22 mouse cellular contexts compared by ENCODE assay signal in the genomic region with DNA sequence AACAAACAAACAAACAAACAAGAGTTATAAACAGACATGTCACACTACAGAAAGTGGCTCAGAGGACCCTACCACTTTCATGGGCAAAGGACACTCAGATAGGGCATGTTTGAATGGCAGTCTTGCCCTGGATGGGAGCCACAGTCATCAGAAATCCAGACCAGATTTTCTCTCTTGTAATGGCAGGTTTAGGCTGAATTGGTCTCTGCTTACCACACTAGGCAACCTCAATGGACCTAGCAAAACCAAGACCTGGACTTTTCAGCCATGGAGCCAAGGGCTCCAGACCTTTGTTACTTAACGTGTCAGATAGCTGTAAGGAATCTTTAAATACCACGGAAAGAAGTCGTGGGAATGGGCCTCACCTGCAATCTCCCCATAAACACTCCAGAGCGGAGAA. TPM values are rescaled to one million over a fixed set of nuclear protein-coding genes. Genes with fewer than 3 reads are reported as not detected.
DNase-seq lines count a peak whose midpoint lies in the region; ATAC-seq and TF ChIP-seq lines count a peak whose summit lies in the region.
"Had no signal": no experiment of that assay in that cellular context is flagged by ENCODE, and none has a peak within 500 bp of the region (broad histone marks: within the 10 kb centered on the region; RNA-seq: fewer than 3 reads in every experiment).

No protein-coding gene starts in this region.

- ATAC-seq in forebrain, embryonic 13.5 days = no peak
- ATAC-seq in forebrain, embryonic 15.5 days (replicated peaks) = no peak
- no peak for ATAC-seq in midbrain, postnatal 0 days (ENCODE audit: low FRiP score)
- ATAC-seq in megakaryocyte-erythroid progenitor cell, adult 5-6 weeks (replicated peaks; ENCODE audit: low FRiP score, low TSS enrichment, poor library complexity, severe bottlenecking) = no peak
- ATAC-seq: liver, postnatal 0 days had no signal

- H3K27me3 ChIP-seq in forebrain, embryonic 13.5 days = peaks cover 59% of the 10 kb centered on the region
- peaks cover 69% of the 10 kb centered on the region for H3K27me3 ChIP-seq in forebrain, embryonic 10.5 days (ENCODE audit: poor library complexity, severe bottlenecking)
- peaks cover 40% of the 10 kb centered on the region for H3K27me3 ChIP-seq in forebrain, embryonic 15.5 days
- H3K27me3 ChIP-seq in midbrain, postnatal 0 days (ENCODE audit: insufficient read depth, low read length) = 0 out of 2 replicates have a peak, but pooled peaks cover 4% of the 10 kb centered on the region

- peaks cover 29% of the 10 kb centered on the region for H3K4me1 ChIP-seq in forebrain, embryonic 13.5 days
- H3K4me1 ChIP-seq in forebrain, embryonic 10.5 days = peaks cover 33% of the 10 kb centered on the region
- peaks cover 29% of the 10 kb centered on the region for H3K4me1 ChIP-seq in forebrain, embryonic 15.5 days
- H3K4me1 ChIP-seq in midbrain, postnatal 0 days (ENCODE audit: insufficient read depth, low read length) = no peaks in the 10 kb centered on the region; the same call in 1 of the 2 replicates

- TF ChIP-seq CTCF in midbrain, postnatal 0 days (IDR thresholded peaks at IDR 0.05) = no peak

- DNase-seq in forebrain, embryonic 10.5 days (ENCODE audit: extremely low spot score, low spot score) = no peak
- peak; percentile 41 for DNase-seq in ES-CJ7 (ENCODE audit: low read depth, low spot score)
- DNase-seq in midbrain, postnatal 0 days (ENCODE audit: low spot score) = peak; percentile 48
- no peak for DNase-seq in right cerebral cortex, postnatal 36 days (ENCODE audit: low spot score in 2 of 2)
- DNase-seq: heart, adult 11 months; thymus, adult 18-20 months had no signal

- H3K9ac ChIP-seq in forebrain, embryonic 13.5 days = no peak overlapping the region
- no peak overlapping the region for H3K9ac ChIP-seq in forebrain, embryonic 15.5 days (replicated peaks)
- no peak overlapping the region for H3K9ac ChIP-seq in midbrain, postnatal 0 days (replicated peaks; ENCODE audit: low read length, poor library complexity, severe bottlenecking)
- H3K9ac ChIP-seq: embryonic facial prominence, embryonic 13.5 days; heart, embryonic 13.5 days; limb, embryonic 15.5 days; liver, postnatal 0 days had no signal

- peak overlapping the region; percentile 91; the same call in 1 of the 2 replicates for H3K4me2 ChIP-seq in forebrain, embryonic 13.5 days
- H3K4me2 ChIP-seq in forebrain, embryonic 15.5 days (replicated peaks) = 0 out of 2 replicates have a peak overlapping the region, but pooled peaks have one; percentile 78
- H3K4me2 ChIP-seq in midbrain, postnatal 0 days (ENCODE audit: low read depth, low read length, poor library complexity, severe bottlenecking) = peak overlapping the region; percentile 69
- H3K4me2 ChIP-seq: limb, embryonic 15.5 days had no signal

- peak overlapping the region; percentile 69 for H3K4me3 ChIP-seq in forebrain, embryonic 13.5 days
- H3K4me3 ChIP-seq in forebrain, embryonic 10.5 days = no peak overlapping the region
- H3K4me3 ChIP-seq in forebrain, embryonic 15.5 days = no peak overlapping the region
- H3K4me3 ChIP-seq in midbrain, postnatal 0 days (ENCODE audit: low read depth, low read length) = peak overlapping the region; percentile 77; the same call in 1 of the 2 replicates
- H3K4me3 ChIP-seq: limb, embryonic 15.5 days had no signal

- no peaks in the 10 kb centered on the region for H3K36me3 ChIP-seq in forebrain, embryonic 13.5 days (ENCODE audit: poor library complexity, severe bottlenecking)
- no peaks in the 10 kb centered on the region for H3K36me3 ChIP-seq in forebrain, embryonic 10.5 days (replicated peaks)
- H3K36me3 ChIP-seq in forebrain, embryonic 15.5 days = no peaks in the 10 kb centered on the region
- H3K36me3 ChIP-seq in midbrain, postnatal 0 days (ENCODE audit: insufficient read depth, low read length) = no peaks in the 10 kb centered on the region
- H3K36me3 ChIP-seq: embryonic facial prominence, embryonic 13.5 days; heart, embryonic 13.5 days; limb, embryonic 15.5 days had no signal

- WGBS in forebrain, embryonic 13.5 days = 16% methylated on average over 4 of the region's 4 CpGs
- 20% methylated on average over 4 of the region's 4 CpGs for WGBS in forebrain, embryonic 10.5 days
- WGBS in forebrain, embryonic 15.5 days = 15% methylated on average over 4 of the region's 4 CpGs
- WGBS in midbrain, postnatal 0 days = 23% methylated on average over 4 of the region's 4 CpGs

- H3K27ac ChIP-seq in forebrain, embryonic 13.5 days = no peak overlapping the region
- H3K27ac ChIP-seq in forebrain, embryonic 10.5 days = no peak overlapping the region
- H3K27ac ChIP-seq in forebrain, embryonic 15.5 days (replicated peaks) = no peak overlapping the region
- H3K27ac ChIP-seq in midbrain, postnatal 0 days (ENCODE audit: low read depth, low read length) = no peak overlapping the region
- H3K27ac ChIP-seq: embryonic facial prominence, embryonic 13.5 days; heart, embryonic 13.5 days; limb, embryonic 15.5 days had no signal

- no peaks in the 10 kb centered on the region for H3K9me3 ChIP-seq in forebrain, embryonic 13.5 days (replicated peaks)
- no peaks in the 10 kb centered on the region for H3K9me3 ChIP-seq in forebrain, embryonic 10.5 days
- no peaks in the 10 kb centered on the region for H3K9me3 ChIP-seq in forebrain, embryonic 15.5 days
- no peaks in the 10 kb centered on the region for H3K9me3 ChIP-seq in midbrain, postnatal 0 days (ENCODE audit: low read length)
- H3K9me3 ChIP-seq: embryonic facial prominence, embryonic 13.5 days; heart, embryonic 13.5 days; limb, embryonic 15.5 days had no signal

RNA-seq across cellular contexts. Expression of gene Rtbdn, which starts 3.1 kb away (rescaled TPM):
- polyA plus RNA-seq in forebrain, embryonic 13.5 days (2015; fragmentation: Nextera tagmentation; extraction: Ambion mirVana) = 1.2 and 1.8 TPM in 2 replicates
- 1.3 and 1.8 TPM in 2 replicates for polyA plus RNA-seq in forebrain, embryonic 10.5 days (2016; fragmentation: Nextera tagmentation; extraction: Ambion mirVana)
- 2.0 and 2.3 TPM in 2 replicates for polyA plus RNA-seq in forebrain, embryonic 15.5 days (2015; fragmentation: Nextera tagmentation; extraction: Ambion mirVana)
- 4.5 and 6.2 TPM in 2 replicates for total RNA-seq in midbrain, postnatal 0 days (2014; rRNA removed)
- polyA plus RNA-seq in midbrain, postnatal 0 days (2015; fragmentation: Nextera tagmentation; extraction: Ambion mirVana) = 4.8 and 5.3 TPM in 2 replicates
- total RNA-seq in megakaryocyte-erythroid progenitor cell, adult 5-6 weeks (2014; fragmentation: Nextera tagmentation) = not detected in 2 replicates
- total RNA-seq in megakaryocyte-erythroid progenitor cell, adult 5-6 weeks (2017) = not detected in 2 replicates
- total RNA-seq: gastrocnemius, adult 18-20 months; heart, postnatal 36 days had no signal
- polyA plus RNA-seq: liver, postnatal 0 days; urinary bladder, adult 2 months had no signal

RNA-seq across cellular contexts. Expression of gene Mast1, which starts 6.5 kb away (rescaled TPM):
- 31.6 and 37.3 TPM in 2 replicates for polyA plus RNA-seq in forebrain, embryonic 13.5 days (2015; fragmentation: Nextera tagmentation; extraction: Ambion mirVana)
- polyA plus RNA-seq in forebrain, embryonic 10.5 days (2016; fragmentation: Nextera tagmentation; extraction: Ambion mirVana) = 2.6 and 3.8 TPM in 2 replicates
- polyA plus RNA-seq in forebrain, embryonic 15.5 days (2015; fragmentation: Nextera tagmentation; extraction: Ambion mirVana) = 48.3 and 52.5 TPM in 2 replicates
- total RNA-seq in midbrain, postnatal 0 days (2014; rRNA removed) = 85.9 and 92.0 TPM in 2 replicates
- 79.8 and 89.0 TPM in 2 replicates for polyA plus RNA-seq in midbrain, postnatal 0 days (2015; fragmentation: Nextera tagmentation; extraction: Ambion mirVana)
- total RNA-seq in megakaryocyte-erythroid progenitor cell, adult 5-6 weeks (2014; fragmentation: Nextera tagmentation) = 0.45 TPM in 1 of 2 replicates, not detected in the other
- 0.42 TPM in 1 of 2 replicates, not detected in the other for total RNA-seq in megakaryocyte-erythroid progenitor cell, adult 5-6 weeks (2017)
- polyA plus RNA-seq: C2C12 had no signal

RNA-seq across cellular contexts. Expression of gene Gm49661, which starts 25.5 kb away (rescaled TPM):
- polyA plus RNA-seq in forebrain, embryonic 13.5 days (2015; fragmentation: Nextera tagmentation; extraction: Ambion mirVana) = not detected in 2 replicates
- not detected in 2 replicates for polyA plus RNA-seq in forebrain, embryonic 10.5 days (2016; fragmentation: Nextera tagmentation; extraction: Ambion mirVana)
- not detected in 2 replicates for polyA plus RNA-seq in forebrain, embryonic 15.5 days (2015; fragmentation: Nextera tagmentation; extraction: Ambion mirVana)
- not detected in 2 replicates for total RNA-seq in midbrain, postnatal 0 days (2014; rRNA removed)
- polyA plus RNA-seq in midbrain, postnatal 0 days (2015; fragmentation: Nextera tagmentation; extraction: Ambion mirVana) = not detected in 2 replicates
- not detected in 2 replicates for total RNA-seq in megakaryocyte-erythroid progenitor cell, adult 5-6 weeks (2014; fragmentation: Nextera tagmentation)
- total RNA-seq in megakaryocyte-erythroid progenitor cell, adult 5-6 weeks (2017) = not detected in 2 replicates
- total RNA-seq: gastrocnemius, adult 18-20 months; layer of hippocampus, postnatal 25 days; left cerebral cortex, postnatal 14 days had no signal
- polyA plus RNA-seq: C2C12; embryonic facial prominence, embryonic 13.5 days; heart, embryonic 13.5 days; intestine, embryonic 16.5 days; kidney, embryonic 16.5 days; limb, embryonic 15.5 days; liver, postnatal 0 days; small intestine, adult 2 months; urinary bladder, adult 2 months had no signal

RNA-seq across cellular contexts. Expression of gene Prdx2, which starts 25.7 kb away (rescaled TPM):
- polyA plus RNA-seq in forebrain, embryonic 13.5 days (2015; fragmentation: Nextera tagmentation; extraction: Ambion mirVana) = 1,640 and 1,662 TPM in 2 replicates
- 1,199 and 1,255 TPM in 2 replicates for polyA plus RNA-seq in forebrain, embryonic 10.5 days (2016; fragmentation: Nextera tagmentation; extraction: Ambion mirVana)
- polyA plus RNA-seq in forebrain, embryonic 15.5 days (2015; fragmentation: Nextera tagmentation; extraction: Ambion mirVana) = 1,445 and 1,467 TPM in 2 replicates
- 720 and 802 TPM in 2 replicates for total RNA-seq in midbrain, postnatal 0 days (2014; rRNA removed)
- polyA plus RNA-seq in midbrain, postnatal 0 days (2015; fragmentation: Nextera tagmentation; extraction: Ambion mirVana) = 904 and 934 TPM in 2 replicates
- total RNA-seq in megakaryocyte-erythroid progenitor cell, adult 5-6 weeks (2014; fragmentation: Nextera tagmentation) = 898 and 1,004 TPM in 2 replicates
- total RNA-seq in megakaryocyte-erythroid progenitor cell, adult 5-6 weeks (2017) = 1,011 and 1,021 TPM in 2 replicates

RNA-seq across cellular contexts. Expression of gene Rnaseh2a, which starts 25.9 kb away (rescaled TPM):
- polyA plus RNA-seq in forebrain, embryonic 13.5 days (2015; fragmentation: Nextera tagmentation; extraction: Ambion mirVana) = 119 and 124 TPM in 2 replicates
- 163 and 173 TPM in 2 replicates for polyA plus RNA-seq in forebrain, embryonic 10.5 days (2016; fragmentation: Nextera tagmentation; extraction: Ambion mirVana)
- polyA plus RNA-seq in forebrain, embryonic 15.5 days (2015; fragmentation: Nextera tagmentation; extraction: Ambion mirVana) = 96.4 and 98.5 TPM in 2 replicates
- total RNA-seq in midbrain, postnatal 0 days (2014; rRNA removed) = 40.5 and 48.9 TPM in 2 replicates
- 36.5 and 39.7 TPM in 2 replicates for polyA plus RNA-seq in midbrain, postnatal 0 days (2015; fragmentation: Nextera tagmentation; extraction: Ambion mirVana)
- 198 and 202 TPM in 2 replicates for total RNA-seq in megakaryocyte-erythroid progenitor cell, adult 5-6 weeks (2014; fragmentation: Nextera tagmentation)
- 119 and 151 TPM in 2 replicates for total RNA-seq in megakaryocyte-erythroid progenitor cell, adult 5-6 weeks (2017)

Comparison
In these comparisons a context has a peak if more than half of its experiments do, and no peak if none do; other contexts are left out.
1. H3K4me3 ChIP-seq: peak in forebrain, embryonic 13.5 days (single experiment) and midbrain, postnatal 0 days (single experiment); none in forebrain, embryonic 10.5 days (single experiment) and forebrain, embryonic 15.5 days (single experiment).
2. DNase-seq: peak in ES-CJ7 (single experiment) and midbrain, postnatal 0 days (single experiment); none in forebrain, embryonic 10.5 days (single experiment) and right cerebral cortex, postnatal 36 days (0 of 2).
3. Peak in every context shown above with its lines, with median percentiles within 50 percentile points of each other: H3K4me2 ChIP-seq.